Mouse (Mus musculus) limb, embryonic 14.5 days (tissue): ENCODE measurements at regions not wholly inside any gene's neighbourhood (a gene's known extent, or its start where the extent isn't known, plus 50 kb on each side); places are given as distances from the start of the nearest gene placed in this dataset.

Experiments
- ATAC-seq: fragments of 200-750 bp; cut with Nextera tagmentation; 2 replicates; pipeline ENCODE4 v1.8.0; 2017; ENCODE audit warnings: low read depth, moderate number of reproducible peaks, moderate TSS enrichment; ENCODE audit not compliant: low FRiP score
- DNase-seq: peaks from one replicate; pipeline ENCODE4 v3.0.0-alpha.2; 2015; ENCODE audit warnings: low spot score
- H3K27ac ChIP-seq: fragments of 300-500 bp; sonication (generic); replicated peaks from 2 replicates; pipeline ENCODE4 v1.5.1; 2014; ENCODE audit warnings: low read depth, mild to moderate bottlenecking, low read length, moderate library complexity, mixed read lengths
- H3K27me3 ChIP-seq: fragments of 300-500 bp; sonication (generic); 2 replicates; pipeline ENCODE4 v1.6.1; 2014; ENCODE audit warnings: low read length, mixed read lengths; ENCODE audit not compliant: control insufficient read depth, insufficient read depth
- H3K36me3 ChIP-seq: fragments of 300-500 bp; sonication (generic); 2 replicates; pipeline ENCODE4 v1.6.1; 2014; ENCODE audit warnings: mild to moderate bottlenecking, low read length, moderate library complexity, mixed read lengths; ENCODE audit not compliant: control insufficient read depth, insufficient read depth
- H3K4me1 ChIP-seq: fragments of 300-500 bp; sonication (generic); 2 replicates; pipeline ENCODE4 v1.6.1; 2014; ENCODE audit warnings: antibody characterized with exemption, low read length, mixed read lengths; ENCODE audit not compliant: control insufficient read depth, insufficient read depth
- H3K4me2 ChIP-seq: fragments of 300-500 bp; sonication (generic); replicated peaks from 2 replicates; pipeline ENCODE4 v1.6.1; 2014; ENCODE audit warnings: low read depth, mild to moderate bottlenecking, low read length, moderate library complexity; ENCODE audit not compliant: severe bottlenecking
- H3K4me3 ChIP-seq: fragments of 300-500 bp; sonication (generic); replicated peaks from 2 replicates; pipeline ENCODE4 v1.5.1; 2014; ENCODE audit warnings: low read length
- H3K9ac ChIP-seq: fragments of 300-500 bp; sonication (generic); 2 replicates; pipeline ENCODE4 v1.6.1; 2014; ENCODE audit warnings: mild to moderate bottlenecking, low read depth, low read length, moderate library complexity; ENCODE audit not compliant: severe bottlenecking
- H3K9me3 ChIP-seq: fragments of 300-500 bp; sonication (generic); 2 replicates; pipeline ENCODE4 v1.6.1; 2016; ENCODE audit warnings: low read length; ENCODE audit not compliant: control insufficient read depth
- POLR2A ChIP-seq: fragments of 200-500 bp; IDR thresholded peaks from 2 replicates; pipeline ENCODE4 v1.8.0; 2012; ENCODE audit warnings: inconsistent platforms, mild to moderate bottlenecking, moderate library complexity, borderline replicate concordance; ENCODE audit not compliant: insufficient read depth, insufficient read length; ENCODE audit errors: extremely low read depth
- WGBS: fragments of 180-500 bp; shearing (Covaris S2); extraction: QIAGEN DNeasy Blood & Tissue Kit; methylation state at CpG from one replicate; pipeline ENCODE4 v1.1.7; 2014; 5-methylcytosine and 5-hydroxymethylcytosine counted together

DNA sequence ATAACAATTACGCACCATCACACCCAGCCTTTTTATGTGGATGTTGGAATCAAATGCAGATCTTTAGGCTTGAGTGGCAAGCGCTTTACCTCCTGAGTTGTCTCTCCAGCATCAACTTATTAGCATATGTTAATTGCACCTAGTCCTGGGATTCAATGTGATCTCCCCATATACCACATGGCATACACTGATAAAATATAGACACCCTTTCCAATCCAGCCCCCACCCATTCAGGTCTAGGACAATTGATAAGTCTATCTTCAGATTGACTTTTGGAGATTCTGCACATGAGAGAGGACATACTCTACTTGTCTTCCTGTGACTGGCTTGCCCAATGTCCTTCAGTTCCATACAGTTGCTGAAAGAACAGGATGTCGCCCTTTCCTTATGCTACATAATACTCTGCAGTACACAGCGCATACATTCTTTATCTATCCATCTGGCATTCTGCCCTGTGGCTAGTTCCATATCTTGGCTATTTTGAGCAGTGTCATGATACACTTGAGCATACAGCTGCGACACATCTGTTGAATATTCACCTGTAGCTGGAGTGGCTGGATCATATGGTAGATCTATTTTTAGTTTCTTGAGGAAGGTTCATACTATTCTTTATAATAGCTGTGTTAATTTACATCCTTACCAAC is 120.3 kb downstream of the Gsdmc2 start:
- no peak for TF ChIP-seq POLR2A
- H3K9me3 ChIP-seq: no peaks in the 10 kb centered on the region
- ATAC-seq (no peak), DNase-seq (peak; percentile 19)
- H3K27ac ChIP-seq: no peak overlapping the region
- H3K4me1 ChIP-seq: peaks cover 7% of the 10 kb centered on the region
- H3K4me2 ChIP-seq: no peak overlapping the region
- no peak overlapping the region for H3K4me3 ChIP-seq
- H3K36me3 ChIP-seq: no peaks in the 10 kb centered on the region
- no peaks in the 10 kb centered on the region for H3K27me3 ChIP-seq
- H3K9ac ChIP-seq: no peak overlapping the region
- 83% methylated on average over 5 of the region's 5 CpGs for WGBS

- peaks cover 7% of the 10 kb centered on the region for H3K4me1 ChIP-seq
- no peaks in the 10 kb centered on the region for H3K9me3 ChIP-seq
- H3K27ac ChIP-seq: no peak overlapping the region
- WGBS: 70% methylated on average over 9 of the region's 9 CpGs
- no peak for TF ChIP-seq POLR2A
- ATAC-seq (no peak), DNase-seq (no peak)
- H3K27me3 ChIP-seq: no peaks in the 10 kb centered on the region
- H3K4me2 ChIP-seq: no peak overlapping the region
- no peak overlapping the region for H3K9ac ChIP-seq
- no peak overlapping the region for H3K4me3 ChIP-seq
- no peaks in the 10 kb centered on the region for H3K36me3 ChIP-seq
Measured at GRCm38 (mm10) chr15:63722991-63723390, 122.0 kb downstream of the Gsdmc2 start.

- Histone ChIP-seq H3K4me3 (no peak overlapping the region), H3K36me3 (no peaks in the 10 kb centered on the region), H3K9ac (no peak overlapping the region), H3K27ac (no peak overlapping the region), H3K4me2 (no peak overlapping the region), H3K27me3 (no peaks in the 10 kb centered on the region), H3K4me1 (peaks cover 2% of the 10 kb centered on the region; the same call in 1 of the 2 replicates), H3K9me3 (no peaks in the 10 kb centered on the region)
- TF ChIP-seq POLR2A: no peak
- WGBS: 67% methylated on average over 3 of the region's 3 CpGs
- ATAC-seq (no peak), DNase-seq (peak; percentile 17)
Measured at GRCm38 (mm10) chr15:63721669-63722357, 123.2 kb downstream of the Gsdmc2 start.

DNA sequence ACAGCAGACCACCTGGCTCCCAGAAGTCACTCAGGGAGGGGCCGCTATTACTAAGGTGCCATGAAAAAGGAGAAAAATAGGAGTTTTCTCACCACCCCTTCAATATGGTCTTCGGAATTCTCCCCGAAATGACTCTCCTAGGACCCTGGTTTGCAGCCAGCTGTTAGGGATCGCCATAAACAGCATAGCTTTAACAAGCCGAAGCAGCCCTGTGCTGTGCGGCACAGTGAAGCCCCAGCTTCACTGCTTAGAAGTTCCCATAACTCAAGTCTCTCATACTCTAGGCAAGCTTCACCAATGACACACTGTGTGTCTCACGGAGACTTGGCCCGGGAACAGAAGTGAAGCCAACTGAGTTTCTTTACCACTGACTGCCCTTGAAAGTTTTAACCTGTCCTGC is 127.2 kb downstream of the Gsdmc2 start:
- Histone ChIP-seq H3K4me1 (no peaks in the 10 kb centered on the region), H3K9ac (no peak overlapping the region), H3K27ac (no peak overlapping the region), H3K9me3 (no peaks in the 10 kb centered on the region), H3K4me2 (no peak overlapping the region), H3K4me3 (no peak overlapping the region), H3K36me3 (no peaks in the 10 kb centered on the region), H3K27me3 (no peaks in the 10 kb centered on the region)
- TF ChIP-seq POLR2A: no peak
- DNase-seq (no peak), ATAC-seq (no peak)
- WGBS: 44% methylated on average over 8 of the region's 8 CpGs

GRCm38 (mm10) chr15:63713697-63714096 is 131.3 kb downstream of the Gsdmc2 start:
- WGBS: 25% methylated on average over 3 of the region's 3 CpGs
- TF ChIP-seq POLR2A: no peak
- H3K4me1 ChIP-seq: no peaks in the 10 kb centered on the region
- no peaks in the 10 kb centered on the region for H3K9me3 ChIP-seq
- no peak overlapping the region for H3K9ac ChIP-seq
- no peak for ATAC-seq
- no peaks in the 10 kb centered on the region for H3K36me3 ChIP-seq
- no peak for DNase-seq
- H3K4me3 ChIP-seq: no peak overlapping the region
- H3K27ac ChIP-seq: no peak overlapping the region
- no peak overlapping the region for H3K4me2 ChIP-seq
- no peaks in the 10 kb centered on the region for H3K27me3 ChIP-seq
